Mouse (Mus musculus) heart, adult 2 months (tissue): ENCODE data around the gene Efcab12.

Source experiments
- CTCF ChIP-seq: fragments of 200-600 bp; IDR thresholded peaks from 2 replicates; pipeline ENCODE4 v1.8.1; 2022; ENCODE audit warnings: antibody characterized with exemption, mild to moderate bottlenecking, moderate library complexity
- EP300 ChIP-seq: fragments of 200-500 bp; IDR thresholded peaks from 2 replicates; pipeline ENCODE4 v1.6.1; 2011; ENCODE audit warnings: low read depth, low read length, control low read depth; ENCODE audit not compliant: insufficient read depth
- POLR2A ChIP-seq: fragments of 200-500 bp; IDR thresholded peaks from 2 replicates; pipeline ENCODE4 v1.6.1; 2011; ENCODE audit warnings: mild to moderate bottlenecking, low read depth, low read length, control low read depth; ENCODE audit not compliant: insufficient read depth

DNA sequence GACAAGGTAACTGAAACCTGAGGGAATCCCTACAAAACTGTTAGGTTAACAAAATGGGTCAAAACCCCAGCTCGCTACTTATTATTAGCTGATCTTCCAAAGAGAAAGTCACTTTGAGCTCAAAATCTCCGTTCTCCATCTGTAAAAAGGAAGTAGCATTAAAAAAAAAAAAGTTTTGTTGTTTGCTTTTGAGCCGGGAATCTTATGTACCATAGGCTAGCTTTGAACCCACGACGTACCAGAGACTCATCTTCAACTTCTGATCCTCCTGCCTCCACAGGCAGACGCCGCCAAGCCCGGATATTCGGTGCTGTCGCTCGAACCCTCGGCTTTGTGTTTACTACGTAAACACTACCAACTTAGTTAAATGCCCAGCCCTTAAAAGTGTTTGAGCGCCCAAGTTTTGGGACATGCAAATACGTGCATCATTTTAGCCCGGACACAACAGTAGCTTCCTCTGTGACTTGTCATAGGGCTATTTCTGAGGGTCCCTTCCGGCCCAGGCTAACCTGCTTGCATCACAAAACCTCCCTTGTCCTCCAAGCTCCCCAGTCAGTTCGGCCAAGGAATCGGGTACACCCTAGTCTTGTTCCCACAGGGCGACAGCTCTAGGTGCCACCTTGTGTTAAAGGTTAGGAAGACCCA is 14.4 kb upstream of the Efcab12 start:
- TF ChIP-seq CTCF (no peak), POLR2A (no peak), EP300 (no peak)
